Mouse (Mus musculus): ENCODE data around the gene Exoc4. TPM values are rescaled to one million over a fixed set of nuclear protein-coding genes. Genes with fewer than 3 reads are reported as not detected.

Exoc4 gene
- polyA plus RNA-seq, 1 experiment from 2014 or later: 5.0 TPM

DNA sequence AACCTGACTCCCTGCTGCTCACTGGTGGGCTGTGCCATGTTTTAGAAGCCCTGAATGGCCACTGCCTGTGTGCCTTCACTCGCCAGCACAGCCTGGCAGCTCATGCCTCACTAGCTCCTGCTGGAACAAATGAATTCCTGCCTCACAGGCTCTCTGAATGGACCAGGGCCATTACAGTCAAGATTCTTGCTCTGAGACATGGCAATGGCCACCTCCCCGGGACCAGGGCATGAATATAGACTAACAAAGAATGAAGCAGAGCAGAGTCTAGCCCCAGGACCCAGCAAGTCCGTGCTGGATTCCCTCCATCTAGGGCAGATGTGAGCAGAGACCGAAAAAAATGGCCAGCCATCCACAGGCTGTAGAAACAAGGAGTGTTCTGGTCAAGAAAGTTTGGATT lies 728.6 kb downstream of the Exoc4 start:
- H3K27ac ChIP-seq (ENCODE audit: low read depth): no peak overlapping the region
- H3K4me3 ChIP-seq (ENCODE audit: low read depth, low read length): no peak overlapping the region
- H3K4me2 ChIP-seq (ENCODE audit: low read depth, low read length): no peak overlapping the region
- no peaks in the 10 kb centered on the region for H3K9me3 ChIP-seq (ENCODE audit: low read length)
- H3K36me3 ChIP-seq (replicated peaks; ENCODE audit: insufficient read depth, low read length): no peaks in the 10 kb centered on the region
- H3K27me3 ChIP-seq (ENCODE audit: insufficient read depth, low read length): no peaks in the 10 kb centered on the region
- H3K4me1 ChIP-seq (ENCODE audit: insufficient read depth): no peaks in the 10 kb centered on the region
- 65% methylated on average over 4 of the region's 4 CpGs for WGBS (ENCODE audit: insufficient replicate concordance)
- no peak overlapping the region for H3K9ac ChIP-seq (replicated peaks)
- DNase-seq (no peak), ATAC-seq (no peak)
- TF ChIP-seq EP300 (IDR thresholded peaks at IDR 0.05; ENCODE audit: low read depth): no peak
- TF ChIP-seq CTCF (IDR thresholded peaks at IDR 0.05; ENCODE audit: low read depth): no peak

DNA sequence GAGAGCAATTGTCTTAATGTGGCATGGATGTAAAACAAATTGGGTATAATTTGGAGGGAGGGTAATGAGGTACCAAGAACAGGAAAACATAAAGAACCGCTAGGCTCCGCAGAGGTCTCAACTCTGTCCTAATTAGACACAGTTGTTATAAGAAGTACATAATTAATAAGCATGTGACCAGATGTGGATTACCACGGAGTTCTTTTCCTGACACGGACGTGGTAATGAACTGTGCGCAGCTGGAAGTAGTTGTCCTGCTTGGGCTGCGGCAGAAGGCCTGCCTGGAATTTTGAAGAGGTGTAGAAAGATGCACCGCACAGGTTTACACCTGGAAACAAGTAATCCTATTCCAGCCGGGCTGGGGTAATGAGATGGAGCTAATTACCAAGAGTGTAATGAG lies 729.0 kb downstream of the Exoc4 start:
- H3K36me3 ChIP-seq (replicated peaks; ENCODE audit: insufficient read depth, low read length): no peaks in the 10 kb centered on the region

DNA sequence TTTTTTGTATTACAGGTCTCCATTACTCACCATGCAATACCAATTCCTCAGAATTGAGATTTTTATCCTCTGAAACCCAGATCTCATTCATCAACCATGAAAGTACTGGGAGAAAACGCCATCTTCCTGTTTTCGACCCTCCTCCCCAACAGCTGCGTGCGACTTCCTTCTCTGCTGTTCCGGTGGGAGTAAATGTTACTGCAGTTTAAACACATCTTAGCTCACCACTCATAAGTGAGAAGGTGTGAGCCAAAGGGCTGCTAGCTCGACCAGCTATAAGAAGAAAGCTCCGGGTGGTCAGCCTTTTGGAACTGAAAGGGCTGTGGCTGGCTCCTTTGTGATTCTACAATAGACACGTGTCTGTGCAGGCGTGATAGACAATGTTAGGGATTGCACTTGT lies 733.8 kb downstream of the Exoc4 start:
- no peak for TF ChIP-seq CTCF (IDR thresholded peaks at IDR 0.05; ENCODE audit: low read depth)
- no peak for TF ChIP-seq EP300 (IDR thresholded peaks at IDR 0.05; ENCODE audit: low read depth)
- H3K9me3 ChIP-seq (ENCODE audit: low read length): no peaks in the 10 kb centered on the region
- no peaks in the 10 kb centered on the region for H3K4me1 ChIP-seq (ENCODE audit: insufficient read depth)
- no peaks in the 10 kb centered on the region for H3K36me3 ChIP-seq (replicated peaks; ENCODE audit: insufficient read depth, low read length)
- no peak for ATAC-seq
- WGBS (ENCODE audit: insufficient replicate concordance): 49% methylated on average over 9 of the region's 9 CpGs
- no peak for DNase-seq
- H3K9ac ChIP-seq (replicated peaks): no peak overlapping the region
- H3K4me3 ChIP-seq (ENCODE audit: low read depth, low read length): no peak overlapping the region
- no peaks in the 10 kb centered on the region for H3K27me3 ChIP-seq (ENCODE audit: insufficient read depth, low read length)
- no peak overlapping the region for H3K27ac ChIP-seq (ENCODE audit: low read depth)
- no peak overlapping the region for H3K4me2 ChIP-seq (ENCODE audit: low read depth, low read length)

More for the DNA sequence above, 729.0 kb downstream of the Exoc4 start:
- no peak for ATAC-seq
- H3K27me3 ChIP-seq (ENCODE audit: insufficient read depth, low read length): no peaks in the 10 kb centered on the region
- no peaks in the 10 kb centered on the region for H3K9me3 ChIP-seq (ENCODE audit: low read length)
- TF ChIP-seq EP300 (IDR thresholded peaks at IDR 0.05; ENCODE audit: low read depth) (no peak), CTCF (IDR thresholded peaks at IDR 0.05; ENCODE audit: low read depth) (no peak)
- H3K4me2 ChIP-seq (ENCODE audit: low read depth, low read length): no peak overlapping the region
- no peak overlapping the region for H3K4me3 ChIP-seq (ENCODE audit: low read depth, low read length)
- H3K27ac ChIP-seq (ENCODE audit: low read depth): no peak overlapping the region
- WGBS (ENCODE audit: insufficient replicate concordance): 80% methylated on average over 9 of the region's 9 CpGs
- DNase-seq: no peak
- no peaks in the 10 kb centered on the region for H3K4me1 ChIP-seq (ENCODE audit: insufficient read depth)
- H3K9ac ChIP-seq (replicated peaks): no peak overlapping the region

GRCm38 (mm10) chr6:33987132-33987531 lies 738.2 kb downstream of the Exoc4 start:
- H3K4me3 ChIP-seq (ENCODE audit: low read depth, low read length): no peak overlapping the region
- H3K27me3 ChIP-seq (ENCODE audit: insufficient read depth, low read length): no peaks in the 10 kb centered on the region
- TF ChIP-seq EP300 (IDR thresholded peaks at IDR 0.05; ENCODE audit: low read depth): no peak
- TF ChIP-seq CTCF (IDR thresholded peaks at IDR 0.05; ENCODE audit: low read depth): no peak
- H3K9me3 ChIP-seq (ENCODE audit: low read length): no peaks in the 10 kb centered on the region
- H3K4me1 ChIP-seq (ENCODE audit: insufficient read depth): no peaks in the 10 kb centered on the region
- ATAC-seq (no peak), DNase-seq (no peak)
- H3K27ac ChIP-seq (ENCODE audit: low read depth): no peak overlapping the region
- no peak overlapping the region for H3K4me2 ChIP-seq (ENCODE audit: low read depth, low read length)
- H3K9ac ChIP-seq (replicated peaks): no peak overlapping the region
- 69% methylated on average over 5 of the region's 5 CpGs for WGBS (ENCODE audit: insufficient replicate concordance)
- H3K36me3 ChIP-seq (replicated peaks; ENCODE audit: insufficient read depth, low read length): no peaks in the 10 kb centered on the region

DNA sequence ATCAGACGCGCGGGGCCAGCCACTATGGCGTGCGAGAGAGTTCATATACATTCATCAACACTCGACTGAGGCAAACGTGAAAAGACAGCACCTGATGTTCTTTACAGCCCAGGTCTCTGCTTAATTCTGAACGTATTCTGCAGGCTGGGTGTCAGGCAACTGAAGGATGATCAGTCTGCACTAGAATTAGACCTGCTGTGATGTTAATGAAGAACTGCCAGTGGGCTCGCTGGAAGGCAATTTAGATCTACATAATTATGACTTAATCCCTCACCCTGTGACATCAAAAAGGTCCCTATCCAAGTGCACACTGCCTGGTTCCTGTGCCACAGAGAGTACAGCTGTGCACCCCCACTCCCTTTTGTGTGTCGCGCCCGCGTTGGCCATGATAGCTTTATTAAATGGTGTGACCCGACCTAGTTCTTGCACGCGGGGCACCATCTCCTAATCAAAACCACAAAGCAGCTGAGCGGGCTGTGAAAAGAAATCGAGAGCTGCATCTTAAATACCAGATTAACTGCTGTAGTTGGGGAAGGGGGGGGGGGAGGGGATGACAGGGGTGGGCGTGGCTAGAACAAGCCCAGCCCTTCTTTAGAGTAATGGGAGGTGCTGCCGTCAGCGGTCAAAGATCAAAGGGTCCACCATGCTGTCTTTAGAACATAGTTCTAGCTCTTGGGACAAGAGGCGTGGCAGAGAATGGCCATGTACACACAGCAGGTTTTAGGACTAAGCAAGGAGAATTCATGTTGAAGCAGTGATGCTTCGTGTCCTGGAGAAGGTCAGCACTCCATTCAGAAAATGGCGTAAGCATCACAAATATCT lies 743.5 kb downstream of the Exoc4 start:
- Histone ChIP-seq H3K4me1 (ENCODE audit: insufficient read depth) (no peaks in the 10 kb centered on the region), H3K4me2 (ENCODE audit: low read depth, low read length) (no peak overlapping the region), H3K4me3 (ENCODE audit: low read depth, low read length) (no peak overlapping the region), H3K36me3 (replicated peaks; ENCODE audit: insufficient read depth, low read length) (no peaks in the 10 kb centered on the region), H3K27me3 (ENCODE audit: insufficient read depth, low read length) (no peaks in the 10 kb centered on the region), H3K9me3 (ENCODE audit: low read length) (no peaks in the 10 kb centered on the region), H3K9ac (replicated peaks) (no peak overlapping the region), H3K27ac (ENCODE audit: low read depth) (no peak overlapping the region)
- no peak for TF ChIP-seq CTCF (IDR thresholded peaks at IDR 0.05; ENCODE audit: low read depth)
- TF ChIP-seq EP300 (IDR thresholded peaks at IDR 0.05; ENCODE audit: low read depth): no peak
- DNase-seq (no peak), ATAC-seq (no peak)
- 56% methylated on average over 24 of the region's 24 CpGs for WGBS (ENCODE audit: insufficient replicate concordance)

DNA sequence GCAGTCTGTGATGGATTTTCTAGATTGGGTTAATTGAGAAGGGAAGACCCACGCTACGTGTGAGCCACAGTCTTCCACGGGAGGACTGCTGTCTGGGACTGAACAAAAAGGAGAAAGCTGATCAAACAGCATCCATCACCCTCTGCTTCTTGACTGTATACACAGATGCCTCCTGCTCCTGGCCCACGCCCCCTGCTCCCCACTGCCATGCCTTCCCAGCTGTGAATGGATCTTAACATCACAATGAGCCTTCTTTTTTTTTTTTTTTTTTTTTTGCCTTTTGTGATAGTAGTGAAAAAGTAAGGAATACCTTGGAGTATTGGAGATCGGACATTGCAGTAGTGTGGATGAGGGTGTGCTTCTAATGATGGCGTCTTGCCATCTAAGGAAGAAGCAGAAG lies 745.0 kb downstream of the Exoc4 start:
- Histone ChIP-seq H3K27ac (ENCODE audit: low read depth) (no peak overlapping the region), H3K27me3 (ENCODE audit: insufficient read depth, low read length) (no peaks in the 10 kb centered on the region), H3K4me1 (ENCODE audit: insufficient read depth) (no peaks in the 10 kb centered on the region), H3K9ac (replicated peaks) (no peak overlapping the region), H3K9me3 (ENCODE audit: low read length) (no peaks in the 10 kb centered on the region), H3K4me3 (ENCODE audit: low read depth, low read length) (no peak overlapping the region), H3K36me3 (replicated peaks; ENCODE audit: insufficient read depth, low read length) (no peaks in the 10 kb centered on the region), H3K4me2 (ENCODE audit: low read depth, low read length) (no peak overlapping the region)
- DNase-seq: no peak
- TF ChIP-seq CTCF (IDR thresholded peaks at IDR 0.05; ENCODE audit: low read depth) (no peak), EP300 (IDR thresholded peaks at IDR 0.05; ENCODE audit: low read depth) (no peak)
- ATAC-seq: no peak
- WGBS (ENCODE audit: insufficient replicate concordance): 68% methylated on average over 6 of the region's 6 CpGs
